Mouse (Mus musculus): ENCODE results near the gene Pdxdc1. TPM values are rescaled to one million over a fixed set of nuclear protein-coding genes. Genes with fewer than 3 reads are reported as not detected.
"Not testable (repeated sequence)": the region's sequence is repeated elsewhere in the genome, so short reads cannot be mapped to it uniquely, and the experiment has no call there.

Gene Pdxdc1
- total and polyA plus RNA-seq, 2 experiments from 2014 or later, result 64.2 to 89.1 TPM

- no peaks in the 10 kb centered on the region for H3K27me3 ChIP-seq (ENCODE audit: insufficient read depth, low read length)
- H3K27ac ChIP-seq, result no peak overlapping the region
- no peak overlapping the region for H3K4me2 ChIP-seq (ENCODE audit: low read depth, low read length)
- H3K9ac ChIP-seq (replicated peaks; ENCODE audit: low read length), result no peak overlapping the region
- no peaks in the 10 kb centered on the region for H3K9me3 ChIP-seq (ENCODE audit: low read length)
- TF ChIP-seq CTCF (IDR thresholded peaks at IDR 0.05; ENCODE audit: low read depth), result no peak
- H3K4me1 ChIP-seq (ENCODE audit: insufficient read depth, low read length), result no peaks in the 10 kb centered on the region
- no peak for DNase-seq (ENCODE audit: low spot score)
- WGBS, result 94% methylated on average over 4 of the region's 4 CpGs
- ATAC-seq, result no peak
- H3K36me3 ChIP-seq (ENCODE audit: insufficient read depth, low read length), result peaks cover 69% of the 10 kb centered on the region
- no peak overlapping the region for H3K4me3 ChIP-seq (ENCODE audit: low read length)
Measured at GRCm38 (mm10) chr16:13807616-13808015, 95.3 kb downstream of the Pdxdc1 start.

- Histone ChIP-seq H3K4me1 (ENCODE audit: insufficient read depth, low read length) (no peaks in the 10 kb centered on the region), H3K9me3 (ENCODE audit: low read length) (no peaks in the 10 kb centered on the region), H3K27me3 (ENCODE audit: insufficient read depth, low read length) (no peaks in the 10 kb centered on the region), H3K4me3 (ENCODE audit: low read length) (no peak overlapping the region), H3K9ac (replicated peaks; ENCODE audit: low read length) (no peak overlapping the region), H3K36me3 (ENCODE audit: insufficient read depth, low read length) (peaks cover 47% of the 10 kb centered on the region), H3K4me2 (ENCODE audit: low read depth, low read length) (no peak overlapping the region), H3K27ac (no peak overlapping the region)
- WGBS, result 83% methylated on average over 5 of the region's 5 CpGs
- DNase-seq (ENCODE audit: low spot score), result no peak
- TF ChIP-seq CTCF (IDR thresholded peaks at IDR 0.05; ENCODE audit: low read depth), result peak; percentile 36; the same call in 1 of the 2 replicates
- no peak for ATAC-seq
Measured at GRCm38 (mm10) chr16:13804666-13805065, 98.3 kb downstream of the Pdxdc1 start.

- H3K4me2 ChIP-seq (ENCODE audit: low read depth, low read length), result no peak overlapping the region
- DNase-seq (ENCODE audit: low spot score), result no peak
- 98% methylated on average over 4 of the region's 4 CpGs for WGBS
- TF ChIP-seq CTCF (IDR thresholded peaks at IDR 0.05; ENCODE audit: low read depth), result no peak
- H3K4me3 ChIP-seq (ENCODE audit: low read length), result no peak overlapping the region
- H3K9me3 ChIP-seq (ENCODE audit: low read length), result no peaks in the 10 kb centered on the region
- H3K4me1 ChIP-seq (ENCODE audit: insufficient read depth, low read length), result no peaks in the 10 kb centered on the region
- no peak overlapping the region for H3K27ac ChIP-seq
- no peak for ATAC-seq
- H3K27me3 ChIP-seq (ENCODE audit: insufficient read depth, low read length), result no peaks in the 10 kb centered on the region
- peaks cover 40% of the 10 kb centered on the region for H3K36me3 ChIP-seq (ENCODE audit: insufficient read depth, low read length)
- no peak overlapping the region for H3K9ac ChIP-seq (replicated peaks; ENCODE audit: low read length)
Measured at GRCm38 (mm10) chr16:13801231-13801630, 101.7 kb downstream of the Pdxdc1 start.

GRCm38 (mm10) chr16:13796746-13797175, 106.2 kb downstream of the Pdxdc1 start:
- no peak overlapping the region for H3K4me2 ChIP-seq (ENCODE audit: low read depth, low read length)
- H3K9me3 ChIP-seq (ENCODE audit: low read length), result no peaks in the 10 kb centered on the region
- no peak for ATAC-seq
- H3K36me3 ChIP-seq (ENCODE audit: insufficient read depth, low read length), result peaks cover 61% of the 10 kb centered on the region
- H3K4me3 ChIP-seq (ENCODE audit: low read length), result no peak overlapping the region
- no peak for DNase-seq (ENCODE audit: low spot score)
- 90% methylated on average over 5 of the region's 5 CpGs for WGBS
- no peaks in the 10 kb centered on the region for H3K4me1 ChIP-seq (ENCODE audit: insufficient read depth, low read length)
- H3K27me3 ChIP-seq (ENCODE audit: insufficient read depth, low read length), result no peaks in the 10 kb centered on the region
- no peak for TF ChIP-seq CTCF (IDR thresholded peaks at IDR 0.05; ENCODE audit: low read depth)
- no peak overlapping the region for H3K27ac ChIP-seq
- H3K9ac ChIP-seq (replicated peaks; ENCODE audit: low read length), result no peak overlapping the region

GRCm38 (mm10) chr16:13793441-13793840, 109.5 kb downstream of the Pdxdc1 start:
- ATAC-seq; H3K27me3 ChIP-seq (ENCODE audit: insufficient read depth, low read length); H3K27ac ChIP-seq; H3K9me3 ChIP-seq (ENCODE audit: low read length); DNase-seq (ENCODE audit: low spot score); H3K4me3 ChIP-seq (ENCODE audit: low read length); H3K4me2 ChIP-seq (ENCODE audit: low read depth, low read length); H3K4me1 ChIP-seq (ENCODE audit: insufficient read depth, low read length); H3K9ac ChIP-seq (replicated peaks; ENCODE audit: low read length): not testable (repeated sequence)
- H3K36me3 ChIP-seq (ENCODE audit: insufficient read depth, low read length), result peaks cover 63% of the 10 kb centered on the region
- WGBS, result 96% methylated on average over 2 of the region's 2 CpGs

GRCm38 (mm10) chr16:13785932-13786331, 117.0 kb downstream of the Pdxdc1 start:
- no peaks in the 10 kb centered on the region for H3K27me3 ChIP-seq (ENCODE audit: insufficient read depth, low read length)
- WGBS, result 77% methylated on average over 3 of the region's 3 CpGs
- no peak for TF ChIP-seq CTCF (IDR thresholded peaks at IDR 0.05; ENCODE audit: low read depth)
- H3K27ac ChIP-seq, result no peak overlapping the region
- H3K9me3 ChIP-seq (ENCODE audit: low read length), result no peaks in the 10 kb centered on the region
- ATAC-seq (no peak), DNase-seq (ENCODE audit: low spot score) (no peak)
- peaks cover 6% of the 10 kb centered on the region for H3K4me1 ChIP-seq (ENCODE audit: insufficient read depth, low read length)
- H3K4me3 ChIP-seq (ENCODE audit: low read length), result no peak overlapping the region
- no peak overlapping the region for H3K4me2 ChIP-seq (ENCODE audit: low read depth, low read length)
- peaks cover 48% of the 10 kb centered on the region for H3K36me3 ChIP-seq (ENCODE audit: insufficient read depth, low read length)
- H3K9ac ChIP-seq (replicated peaks; ENCODE audit: low read length), result no peak overlapping the region

Small RNAs within 50 kb of the gene (microRNA-seq; reads per million reads assigned to microRNA genes)
- 0 reads per million in 2 experiments for gene Gm27734

Other genes with a start within 250 kb of the Pdxdc1 start
- 13.2 and 13.3 TPM in 2 replicates for gene Parn, start 235.0 kb downstream of the Pdxdc1 start, total RNA-seq (2014; rRNA removed)
- 31.1 and 32.1 TPM in 2 replicates for gene Parn, start 235.0 kb downstream of the Pdxdc1 start, polyA plus RNA-seq (2015; fragmentation: Nextera tagmentation; extraction: Ambion mirVana)
- gene Bfar, start 231.3 kb downstream of the Pdxdc1 start, total RNA-seq (2014; rRNA removed), result 31.6 and 40.5 TPM in 2 replicates
- 38.8 and 38.9 TPM in 2 replicates for gene Bfar, start 231.3 kb downstream of the Pdxdc1 start, polyA plus RNA-seq (2015; fragmentation: Nextera tagmentation; extraction: Ambion mirVana)
- gene 3110001I22Rik, start 231.2 kb downstream of the Pdxdc1 start, total RNA-seq (2014; rRNA removed), result 2.3 and 4.8 TPM in 2 replicates
- 4.0 and 4.3 TPM in 2 replicates for gene 3110001I22Rik, start 231.2 kb downstream of the Pdxdc1 start, polyA plus RNA-seq (2015; fragmentation: Nextera tagmentation; extraction: Ambion mirVana)
- gene Pla2g10, start 172.1 kb downstream of the Pdxdc1 start, total RNA-seq (2014; rRNA removed), result not detected in 2 replicates
- gene Pla2g10, start 172.1 kb downstream of the Pdxdc1 start, polyA plus RNA-seq (2015; fragmentation: Nextera tagmentation; extraction: Ambion mirVana), result 0.19 TPM in 1 of 2 replicates, not detected in the other
- 73.5 and 83.8 TPM in 2 replicates for gene Rrn3, start 122.4 kb downstream of the Pdxdc1 start, total RNA-seq (2014; rRNA removed)
- 74.7 and 77.2 TPM in 2 replicates for gene Rrn3, start 122.4 kb downstream of the Pdxdc1 start, polyA plus RNA-seq (2015; fragmentation: Nextera tagmentation; extraction: Ambion mirVana)
- gene Ntan1, start 84.3 kb downstream of the Pdxdc1 start, total RNA-seq (2014; rRNA removed), result 138 and 171 TPM in 2 replicates
- gene Ntan1, start 84.3 kb downstream of the Pdxdc1 start, polyA plus RNA-seq (2015; fragmentation: Nextera tagmentation; extraction: Ambion mirVana), result 234 and 243 TPM in 2 replicates
- gene Mpv17l, start within 50 bp of the Pdxdc1 start, total RNA-seq (2014; rRNA removed), result 48.6 and 71.1 TPM in 2 replicates
- gene Mpv17l, start within 50 bp of the Pdxdc1 start, polyA plus RNA-seq (2015; fragmentation: Nextera tagmentation; extraction: Ambion mirVana), result 46.4 and 48.4 TPM in 2 replicates
- gene 2900011O08Rik, start 83.5 kb upstream of the Pdxdc1 start, total RNA-seq (2014; rRNA removed), result 143 and 154 TPM in 2 replicates
- 157 and 172 TPM in 2 replicates for gene 2900011O08Rik, start 83.5 kb upstream of the Pdxdc1 start, polyA plus RNA-seq (2015; fragmentation: Nextera tagmentation; extraction: Ambion mirVana)
- gene Ifitm7, start 83.8 kb upstream of the Pdxdc1 start, total RNA-seq (2014; rRNA removed), result 0.22 and 0.42 TPM in 2 replicates
- gene Ifitm7, start 83.8 kb upstream of the Pdxdc1 start, polyA plus RNA-seq (2015; fragmentation: Nextera tagmentation; extraction: Ambion mirVana), result 1.2 and 1.9 TPM in 2 replicates

Data from hindbrain, postnatal 0 days (tissue).